Mouse (Mus musculus) hindbrain, embryonic 11.5 days (tissue): ENCODE data around the gene Large2. TPM values are rescaled to one million over a fixed set of nuclear protein-coding genes. Genes with fewer than 3 reads are reported as not detected.

Experiments used
- ATAC-seq: fragments of 200-750 bp; cut with Nextera tagmentation; 2 replicates; pipeline ENCODE4 v1.8.0; 2017; ENCODE audit warnings: mild to moderate bottlenecking, moderate TSS enrichment, moderate library complexity; ENCODE audit not compliant: low FRiP score
- DNase-seq: peaks from one replicate; pipeline ENCODE4 v3.0.0-alpha.2; 2015; ENCODE audit warnings: low spot score
- H3K27ac ChIP-seq: fragments of 300-500 bp; sonication (generic); 2 replicates; pipeline ENCODE4 v1.5.1; 2014; ENCODE audit warnings: mild to moderate bottlenecking, low read depth, low read length
- H3K27me3 ChIP-seq: fragments of 300-500 bp; sonication (generic); 2 replicates; pipeline ENCODE4 v1.6.1; 2014; ENCODE audit warnings: mild to moderate bottlenecking, low read length, moderate library complexity, mixed read lengths; ENCODE audit not compliant: control insufficient read depth, insufficient read depth
- H3K36me3 ChIP-seq: fragments of 300-500 bp; sonication (generic); 2 replicates; pipeline ENCODE4 v1.6.1; 2014; ENCODE audit warnings: mild to moderate bottlenecking, low read length, moderate library complexity, mixed read lengths; ENCODE audit not compliant: control insufficient read depth, insufficient read depth
- H3K4me1 ChIP-seq: fragments of 300-500 bp; sonication (generic); replicated peaks from 2 replicates; pipeline ENCODE4 v1.6.1; 2014; ENCODE audit warnings: low read length, mixed read lengths; ENCODE audit not compliant: control insufficient read depth, insufficient read depth
- H3K4me2 ChIP-seq: fragments of 300-500 bp; sonication (generic); replicated peaks from 2 replicates; pipeline ENCODE4 v1.6.1; 2014; ENCODE audit warnings: mild to moderate bottlenecking, low read depth, low read length
- H3K4me3 ChIP-seq: fragments of 300-500 bp; sonication (generic); 2 replicates; pipeline ENCODE4 v1.5.1; 2014; ENCODE audit warnings: low read depth, low read length
- H3K9ac ChIP-seq: fragments of 300-500 bp; sonication (generic); 2 replicates; pipeline ENCODE4 v1.6.1; 2014; ENCODE audit warnings: low read depth, low read length
- H3K9me3 ChIP-seq: fragments of 300-500 bp; sonication (generic); 2 replicates; pipeline ENCODE4 v1.6.1; 2016; ENCODE audit warnings: low read length; ENCODE audit not compliant: control insufficient read depth
- WGBS: fragments of 180-500 bp; shearing (Covaris S2); extraction: QIAGEN DNeasy Blood & Tissue Kit; methylation state at CpG from one replicate; pipeline ENCODE4 v1.1.7; 2014; 5-methylcytosine and 5-hydroxymethylcytosine counted together
- polyA plus RNA-seq: library from polyadenylated mRNA; unstranded; fragments of >200 nt; fragmentation: Nextera tagmentation; extraction: Ambion mirVana; gene quantifications from 2 replicates; pipeline ENCODE4 v1.2.1, GENCODE M21; 2014

Gene Large2
- polyA plus RNA-seq: 4.0 and 4.7 TPM in 2 replicates

- H3K4me1 ChIP-seq: peaks cover 16% of the 10 kb centered on the region
- peaks cover 11% of the 10 kb centered on the region for H3K27me3 ChIP-seq
- ATAC-seq (peak; percentile 17; the same call in 1 of the 2 replicates), DNase-seq (no peak)
- peak within 1 kb of the TSS; percentile 89 for H3K27ac ChIP-seq
- H3K4me3 ChIP-seq: peak within 1 kb of the TSS; percentile 70
- H3K9me3 ChIP-seq: no peaks in the 10 kb centered on the region
- WGBS: 5% methylated on average over 16 of the region's 16 CpGs
- H3K36me3 ChIP-seq: no peaks in the 10 kb centered on the region
- H3K9ac ChIP-seq: peak within 1 kb of the TSS; percentile 52
- peak within 1 kb of the TSS; percentile 65 for H3K4me2 ChIP-seq
Observed at GRCm38 (mm10) chr2:92374514-92374913, at the start of gene Large2, which contains the start of gene Pex16. Gene Large2 (minus strand): TSS chr2:92374869. Gene Pex16 (plus strand): TSS chr2:92374676.

GRCm38 (mm10) chr2:92423702-92424461 lies 49.2 kb upstream of the Large2 start:
- Histone ChIP-seq H3K4me3 (no peak overlapping the region), H3K36me3 (no peaks in the 10 kb centered on the region), H3K9me3 (no peaks in the 10 kb centered on the region), H3K27ac (peak overlapping the region; percentile 76), H3K9ac (no peak overlapping the region), H3K4me1 (peaks cover 16% of the 10 kb centered on the region), H3K4me2 (no peak overlapping the region), H3K27me3 (no peaks in the 10 kb centered on the region)
- WGBS: 72% methylated on average over 9 of the region's 9 CpGs
- DNase-seq (no peak), ATAC-seq (0 out of 2 replicates have a peak, but pooled peaks have one; percentile 23)

GRCm38 (mm10) chr2:92423156-92423555 lies 48.5 kb upstream of the Large2 start:
- peaks cover 16% of the 10 kb centered on the region for H3K4me1 ChIP-seq
- no peak for ATAC-seq
- WGBS: 92% methylated on average over 9 of the region's 9 CpGs
- 0 out of 2 replicates have a peak overlapping the region, but pooled peaks have one; percentile 76 for H3K27ac ChIP-seq
- H3K9ac ChIP-seq: no peak overlapping the region
- no peak for DNase-seq
- H3K9me3 ChIP-seq: no peaks in the 10 kb centered on the region
- H3K4me3 ChIP-seq: no peak overlapping the region
- H3K27me3 ChIP-seq: no peaks in the 10 kb centered on the region
- no peak overlapping the region for H3K4me2 ChIP-seq
- H3K36me3 ChIP-seq: no peaks in the 10 kb centered on the region

- no peaks in the 10 kb centered on the region for H3K27me3 ChIP-seq
- H3K9me3 ChIP-seq: no peaks in the 10 kb centered on the region
- no peak overlapping the region for H3K27ac ChIP-seq
- 78% methylated on average over 10 of the region's 10 CpGs for WGBS
- H3K4me1 ChIP-seq: peaks cover 16% of the 10 kb centered on the region
- H3K36me3 ChIP-seq: no peaks in the 10 kb centered on the region
- no peak overlapping the region for H3K4me2 ChIP-seq
- DNase-seq (no peak), ATAC-seq (no peak)
- H3K4me3 ChIP-seq: no peak overlapping the region
- H3K9ac ChIP-seq: no peak overlapping the region
Observed at GRCm38 (mm10) chr2:92422388-92423135, 47.9 kb upstream of the Large2 start.

GRCm38 (mm10) chr2:92421723-92422387 lies 47.2 kb upstream of the Large2 start:
- peaks cover 16% of the 10 kb centered on the region for H3K4me1 ChIP-seq
- WGBS: 93% methylated on average over 7 of the region's 7 CpGs
- no peaks in the 10 kb centered on the region for H3K36me3 ChIP-seq
- no peak overlapping the region for H3K9ac ChIP-seq
- no peaks in the 10 kb centered on the region for H3K27me3 ChIP-seq
- DNase-seq (no peak), ATAC-seq (no peak)
- H3K4me2 ChIP-seq: no peak overlapping the region
- H3K9me3 ChIP-seq: no peaks in the 10 kb centered on the region
- no peak overlapping the region for H3K4me3 ChIP-seq
- no peak overlapping the region for H3K27ac ChIP-seq

GRCm38 (mm10) chr2:92411705-92412104 lies 37.0 kb upstream of the Large2 start:
- Histone ChIP-seq H3K4me3 (no peak overlapping the region), H3K27me3 (no peaks in the 10 kb centered on the region), H3K27ac (no peak overlapping the region), H3K36me3 (peaks cover 23% of the 10 kb centered on the region), H3K9ac (no peak overlapping the region), H3K9me3 (no peaks in the 10 kb centered on the region), H3K4me1 (no peaks in the 10 kb centered on the region), H3K4me2 (no peak overlapping the region)
- DNase-seq (no peak), ATAC-seq (no peak)
- 95% methylated on average over 10 of the region's 10 CpGs for WGBS

GRCm38 (mm10) chr2:92408309-92409045 lies 33.8 kb upstream of the Large2 start:
- Histone ChIP-seq H3K4me2 (no peak overlapping the region), H3K9me3 (no peaks in the 10 kb centered on the region), H3K27me3 (no peaks in the 10 kb centered on the region), H3K9ac (no peak overlapping the region), H3K4me1 (peaks cover 6% of the 10 kb centered on the region), H3K27ac (no peak overlapping the region), H3K36me3 (peaks cover 18% of the 10 kb centered on the region), H3K4me3 (no peak overlapping the region)
- WGBS: 93% methylated on average over 18 of the region's 18 CpGs
- DNase-seq (no peak), ATAC-seq (no peak)

- H3K27ac ChIP-seq: no peak overlapping the region
- H3K36me3 ChIP-seq: peaks cover 4% of the 10 kb centered on the region; the same call in 1 of the 2 replicates
- no peak overlapping the region for H3K4me2 ChIP-seq
- no peak overlapping the region for H3K9ac ChIP-seq
- H3K27me3 ChIP-seq: no peaks in the 10 kb centered on the region
- peaks cover 7% of the 10 kb centered on the region for H3K4me1 ChIP-seq
- WGBS: 94% methylated on average over 7 of the region's 7 CpGs
- H3K9me3 ChIP-seq: no peaks in the 10 kb centered on the region
- ATAC-seq (0 out of 2 replicates have a peak, but pooled peaks have one; percentile 39), DNase-seq (peak; percentile 47)
- no peak overlapping the region for H3K4me3 ChIP-seq
Observed at GRCm38 (mm10) chr2:92405687-92406086, 31.0 kb upstream of the Large2 start.
